Mouse (Mus musculus) hindlimb bud, embryonic 11.5 days (tissue): ENCODE measurements at regions not wholly inside any gene's neighbourhood (a gene's known extent, or its start where the extent isn't known, plus 50 kb on each side); places are given as distances from the start of the nearest gene placed in this dataset.

ENCODE experiments used
- DNase-seq: peaks from one replicate; pipeline ENCODE4 v3.0.0-alpha.2; 2012; ENCODE audit warnings: low read depth, low spot score; ENCODE audit errors: extremely low spot score

DNA sequence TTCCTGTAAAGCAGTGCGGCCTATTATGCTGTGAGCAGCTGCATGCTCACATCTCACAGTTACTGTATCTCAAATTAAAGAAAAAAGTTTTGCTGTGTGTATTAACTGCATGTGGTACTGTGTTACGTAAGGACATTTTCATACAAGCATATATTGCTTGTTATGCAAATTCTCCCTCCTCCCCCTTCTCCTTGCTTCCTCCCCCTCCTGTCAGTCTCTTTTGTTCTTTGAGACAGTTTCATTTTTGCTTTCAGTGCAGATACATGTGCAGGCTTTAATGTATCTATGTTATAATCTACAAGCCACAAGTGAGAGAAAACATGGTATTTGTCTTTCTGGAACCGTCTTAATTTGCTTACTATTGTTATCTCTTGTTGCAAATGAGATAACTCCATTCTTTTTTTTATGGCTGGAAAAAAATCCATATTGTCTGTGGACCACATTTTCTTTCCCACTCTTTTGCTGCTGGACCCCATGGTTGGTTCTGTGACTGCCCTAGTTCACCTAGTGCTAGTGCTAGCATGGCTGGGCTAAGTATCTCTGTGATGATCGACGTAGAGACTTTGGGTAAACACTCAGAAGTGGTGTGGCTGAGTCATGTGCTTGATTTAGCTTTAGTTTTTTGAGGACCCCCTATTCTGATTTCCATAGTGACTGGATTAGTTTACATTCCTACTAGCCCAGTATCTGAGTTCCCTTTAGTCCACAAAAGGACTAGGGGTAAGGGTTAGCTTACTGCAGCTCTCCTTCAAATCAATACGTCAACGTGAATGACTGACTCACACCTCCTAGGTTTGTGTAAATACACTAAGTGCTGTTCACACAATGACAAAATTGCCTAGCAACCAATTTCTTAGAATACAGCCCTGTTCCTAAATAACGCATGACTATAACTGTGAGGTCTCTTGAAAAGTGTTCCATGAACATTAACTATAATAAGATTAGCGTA lies 158.1 kb downstream of the Icos start:
- no peak for DNase-seq

DNA sequence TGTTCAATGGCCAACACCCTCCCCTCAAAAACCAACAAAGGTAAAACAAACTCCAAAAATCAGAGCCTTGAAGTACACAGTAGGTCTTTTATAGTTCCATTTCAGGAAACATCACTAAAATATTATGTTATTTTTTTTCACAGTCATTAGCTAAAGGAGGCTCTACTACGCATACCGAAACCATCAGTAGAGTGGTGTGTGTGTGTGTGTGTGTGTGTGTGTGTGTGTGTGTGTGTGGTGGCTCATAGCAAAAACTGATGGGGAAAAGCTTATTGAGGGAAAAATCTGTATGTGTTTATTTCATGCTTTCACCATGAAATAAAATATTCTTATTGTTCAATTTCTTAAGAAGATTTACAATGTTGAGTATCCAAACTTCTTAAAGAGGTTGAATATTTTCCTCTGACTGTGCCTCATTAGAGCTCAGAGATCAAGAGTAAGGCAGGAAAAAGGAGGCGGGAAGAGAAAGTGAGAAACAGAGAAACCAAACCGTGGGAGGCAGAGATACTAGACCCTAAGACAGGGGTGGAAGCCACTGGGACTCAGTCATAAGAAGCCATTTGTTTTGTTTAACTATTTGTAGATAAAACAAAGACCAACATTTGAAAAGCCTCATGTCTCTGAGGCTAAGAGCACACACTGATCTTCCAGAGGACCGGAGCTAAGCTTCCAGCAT lies 159.6 kb downstream of the Icos start:
- no peak for DNase-seq

- no peak for DNase-seq
Measured at GRCm38 (mm10) chr1:61137954-61138353, 160.2 kb downstream of the Icos start.

- no peak for DNase-seq
Measured at GRCm38 (mm10) chr1:61139291-61139983, 161.7 kb downstream of the Icos start.

- DNase-seq: no peak
Measured at GRCm38 (mm10) chr1:61139984-61140648, 162.4 kb downstream of the Icos start.

DNA sequence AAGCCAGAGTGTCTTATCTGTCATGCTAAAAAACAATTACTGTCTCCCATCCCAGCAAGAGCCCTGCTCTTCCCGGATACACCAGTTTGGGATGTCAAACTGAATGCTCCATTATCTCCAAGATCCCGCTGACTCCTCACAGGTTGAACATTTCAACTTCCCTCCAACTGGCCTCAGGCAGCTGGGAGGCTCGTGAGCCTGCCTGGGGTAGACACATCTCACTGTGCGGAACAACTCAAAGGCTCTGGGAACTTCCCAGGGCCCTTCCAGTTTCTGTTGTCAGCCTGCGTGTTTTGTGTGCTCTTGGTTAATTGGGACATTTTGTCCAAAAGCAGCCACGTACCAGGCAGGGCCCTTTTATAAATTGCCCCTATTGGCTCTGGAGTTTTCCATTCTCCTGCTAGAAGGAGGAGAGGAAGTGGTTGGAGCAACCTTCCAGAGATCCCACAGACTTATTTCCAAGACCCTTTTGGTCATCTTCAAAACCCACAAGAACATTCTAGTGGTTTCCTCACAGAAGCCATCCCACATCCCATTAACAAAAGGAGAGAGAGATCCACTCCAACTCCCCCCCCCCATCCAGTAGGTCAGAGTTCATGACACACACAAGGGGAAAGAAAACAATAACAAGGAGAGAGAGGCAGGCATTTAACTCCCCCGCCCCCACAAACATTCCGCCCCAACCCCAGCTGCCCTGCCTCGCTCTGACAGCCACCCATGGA lies 163.3 kb downstream of the Icos start:
- no peak for DNase-seq

DNA sequence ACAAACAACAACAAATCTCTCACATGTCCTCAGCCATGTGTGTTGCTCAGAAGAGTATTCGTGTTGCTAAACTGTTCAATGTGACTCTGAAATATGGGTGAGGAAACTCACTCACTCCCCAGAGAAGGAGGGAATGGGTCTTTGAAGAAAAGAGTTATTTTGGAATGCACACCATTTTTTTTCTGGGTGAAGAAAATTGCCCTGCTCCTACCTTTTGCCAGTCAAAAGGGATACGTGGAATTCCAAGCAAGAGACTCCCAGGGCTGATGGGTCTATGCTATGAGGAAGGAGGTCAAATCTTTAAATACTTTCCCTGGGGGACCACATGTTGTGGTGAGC lies 163.8 kb downstream of the Icos start:
- no peak for DNase-seq

DNA sequence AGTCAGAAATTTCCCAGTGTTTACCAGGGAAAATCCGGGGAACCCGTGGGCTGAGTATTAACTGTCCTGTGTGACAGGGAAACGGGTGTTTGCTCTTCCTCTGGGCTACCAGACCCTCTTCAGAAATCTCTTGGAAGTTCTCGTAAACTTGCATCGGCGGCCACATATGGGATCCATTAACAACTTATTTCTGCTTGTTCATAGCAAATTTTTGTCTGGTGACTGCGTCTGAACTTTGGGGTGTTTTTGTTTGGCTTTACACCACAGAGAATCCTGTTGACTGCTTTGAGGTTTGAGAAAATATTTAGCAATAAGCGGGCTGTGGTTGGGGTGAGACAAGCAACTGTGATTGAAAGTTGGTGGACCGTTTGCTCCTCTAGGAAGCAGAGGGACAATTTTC lies 164.2 kb downstream of the Icos start:
- DNase-seq: no peak

GRCm38 (mm10) chr1:61143030-61143753 lies 165.5 kb downstream of the Icos start:
- DNase-seq: no peak

GRCm38 (mm10) chr1:61143754-61144066 lies 166.0 kb downstream of the Icos start:
- DNase-seq: no peak

- no peak for DNase-seq
Measured at GRCm38 (mm10) chr1:61145013-61145412, 167.3 kb downstream of the Icos start.

GRCm38 (mm10) chr1:61145572-61145971 lies 167.8 kb downstream of the Icos start:
- no peak for DNase-seq

GRCm38 (mm10) chr1:61146222-61146723 lies 168.5 kb downstream of the Icos start:
- no peak for DNase-seq

- no peak for DNase-seq
Measured at GRCm38 (mm10) chr1:61151742-61152141, 174.0 kb downstream of the Icos start.

- DNase-seq: no peak
Measured at GRCm38 (mm10) chr1:61152157-61152556, 174.4 kb downstream of the Icos start.

DNA sequence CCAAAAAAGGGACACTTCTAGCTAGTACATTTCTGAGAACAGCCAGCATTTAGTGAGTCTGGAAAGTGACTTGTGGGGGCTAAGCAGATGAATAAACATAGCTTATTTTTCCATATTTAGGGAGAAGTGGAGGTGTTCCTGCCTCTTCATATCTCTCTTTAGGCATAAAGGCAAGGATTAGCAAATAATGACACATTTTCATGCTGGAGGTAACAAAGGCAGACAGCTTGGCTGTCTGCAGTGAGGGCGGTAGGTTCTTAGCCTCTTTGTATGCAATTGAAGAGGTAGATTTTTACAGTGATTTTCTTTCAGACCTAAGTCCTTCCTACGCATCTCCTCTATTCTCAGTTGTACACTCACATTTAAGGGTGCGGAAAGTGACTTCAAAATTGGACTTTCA lies 176.5 kb downstream of the Icos start:
- no peak for DNase-seq

GRCm38 (mm10) chr1:61157271-61157670 lies 179.5 kb downstream of the Icos start:
- DNase-seq: no peak

DNA sequence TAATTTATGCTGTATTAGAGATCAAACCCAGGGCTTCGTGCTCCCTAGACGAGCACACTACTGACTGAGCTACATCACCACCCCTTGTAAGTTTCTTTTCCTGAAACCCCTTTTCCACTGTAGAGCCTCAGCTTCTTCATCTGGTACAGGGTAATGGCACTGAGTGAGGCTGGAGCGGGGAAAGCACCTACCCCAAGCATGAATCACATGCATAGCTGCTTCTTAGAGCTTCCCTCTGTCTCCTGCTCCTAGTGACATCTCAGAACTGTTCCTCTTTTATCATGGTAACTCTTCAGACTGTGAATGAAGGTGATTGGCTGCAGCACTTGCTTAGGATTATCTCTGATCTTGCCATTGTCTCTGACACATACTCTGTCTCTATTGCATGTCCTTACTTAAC lies 182.8 kb downstream of the Icos start:
- DNase-seq: no peak

GRCm38 (mm10) chr1:61164271-61164670 lies 186.5 kb downstream of the Icos start:
- no peak for DNase-seq

- DNase-seq: no peak
Measured at GRCm38 (mm10) chr1:61171941-61172340, 194.2 kb downstream of the Icos start.
